Mouse (Mus musculus): ENCODE results near the gene Emp1. TPM values are rescaled to one million over a fixed set of nuclear protein-coding genes. Genes with fewer than 3 reads are reported as not detected.

The Emp1 gene
- polyA plus RNA-seq, 1 experiment from 2014 or later, result 10.5 TPM

Other genes starting within 250 kb of the Emp1 start
- gene Gprc5d, start 244.3 kb upstream of the Emp1 start, polyA plus RNA-seq (2016; fragmentation: Nextera tagmentation; extraction: Ambion mirVana), result not detected in 2 replicates
- 24.5 and 28.0 TPM in 2 replicates for gene Fam234b, start 164.6 kb upstream of the Emp1 start, polyA plus RNA-seq (2016; fragmentation: Nextera tagmentation; extraction: Ambion mirVana)
- gene Hebp1, start 164.5 kb upstream of the Emp1 start, polyA plus RNA-seq (2016; fragmentation: Nextera tagmentation; extraction: Ambion mirVana), result 6.3 and 9.0 TPM in 2 replicates
- 0.39 and 0.58 TPM in 2 replicates for gene Gsg1, start 108.2 kb upstream of the Emp1 start, polyA plus RNA-seq (2016; fragmentation: Nextera tagmentation; extraction: Ambion mirVana)
- 0.29 TPM in 1 of 2 replicates, not detected in the other for gene Pbp2, start 52.1 kb upstream of the Emp1 start, polyA plus RNA-seq (2016; fragmentation: Nextera tagmentation; extraction: Ambion mirVana)